Mouse (Mus musculus) hindlimb bud, embryonic 11.5 days (tissue): ENCODE measurements at regions not wholly inside any gene's neighbourhood (a gene's known extent, or its start where the extent isn't known, plus 50 kb on each side); places are given as distances from the start of the nearest gene placed in this dataset.
"Not testable (repeated sequence)": the region's sequence is repeated elsewhere in the genome, so short reads cannot be mapped to it uniquely, and the experiment has no call there.

ENCODE experiments used
- DNase-seq: peaks from one replicate; pipeline ENCODE4 v3.0.0-alpha.2; 2012; ENCODE audit warnings: low read depth, low spot score; ENCODE audit errors: extremely low spot score

GRCm38 (mm10) chr1:73668691-73669090 lies 455.6 kb downstream of the Tns1 start:
- DNase-seq: no peak

GRCm38 (mm10) chr1:73663546-73663945 lies 460.7 kb downstream of the Tns1 start:
- DNase-seq: no peak

GRCm38 (mm10) chr1:73645011-73645410 lies 479.2 kb downstream of the Tns1 start:
- no peak for DNase-seq

- DNase-seq: no peak
These were observed 479.9 kb downstream of the Tns1 start for GRCm38 (mm10) chr1:73644394-73644793.

GRCm38 (mm10) chr1:73643431-73643830 lies 480.8 kb downstream of the Tns1 start:
- DNase-seq: no peak

- DNase-seq: no peak
These were observed 481.5 kb downstream of the Tns1 start for GRCm38 (mm10) chr1:73642691-73643109.

- no peak for DNase-seq
These were observed 482.8 kb downstream of the Tns1 start for GRCm38 (mm10) chr1:73641456-73641855.

GRCm38 (mm10) chr1:73640726-73641451 lies 483.4 kb downstream of the Tns1 start:
- no peak for DNase-seq

- no peak for DNase-seq
These were observed 488.5 kb downstream of the Tns1 start for GRCm38 (mm10) chr1:73635709-73636108.

GRCm38 (mm10) chr1:73634871-73635270 lies 489.4 kb downstream of the Tns1 start:
- no peak for DNase-seq

- no peak for DNase-seq
These were observed 491.2 kb downstream of the Tns1 start for GRCm38 (mm10) chr1:73633071-73633470.

GRCm38 (mm10) chr1:73630363-73630762 lies 493.9 kb downstream of the Tns1 start:
- DNase-seq: no peak

- DNase-seq: no peak
These were observed 498.9 kb downstream of the Tns1 start for GRCm38 (mm10) chr1:73625365-73625764.

- DNase-seq: not testable (repeated sequence)
These were observed 503.1 kb downstream of the Tns1 start for GRCm38 (mm10) chr1:73621121-73621520.

GRCm38 (mm10) chr1:73618551-73619170 lies 505.6 kb downstream of the Tns1 start:
- peak; percentile 37 for DNase-seq

GRCm38 (mm10) chr1:73593653-73594385 lies 530.4 kb downstream of the Tns1 start:
- DNase-seq: no peak

GRCm38 (mm10) chr1:73591342-73592099 lies 532.7 kb downstream of the Tns1 start:
- DNase-seq: no peak

- DNase-seq: no peak
These were observed 544.6 kb downstream of the Tns1 start for GRCm38 (mm10) chr1:73579680-73580079.

- no peak for DNase-seq
These were observed 547.2 kb downstream of the Tns1 start for GRCm38 (mm10) chr1:73577019-73577418.

GRCm38 (mm10) chr1:73575694-73576093 lies 548.6 kb downstream of the Tns1 start:
- DNase-seq: no peak

- DNase-seq: no peak
These were observed 553.3 kb downstream of the Tns1 start for GRCm38 (mm10) chr1:73570944-73571343.
